Mouse (Mus musculus) kidney, adult 9 months (tissue): ENCODE results near the gene Gm9837.
"Not testable (repeated sequence)": the region's sequence is repeated elsewhere in the genome, so short reads cannot be mapped to it uniquely, and the experiment has no call there.

Source experiments
- DNase-seq: peaks from one replicate; pipeline ENCODE4 v3.0.0; 2022

Gm9837 gene

DNA sequence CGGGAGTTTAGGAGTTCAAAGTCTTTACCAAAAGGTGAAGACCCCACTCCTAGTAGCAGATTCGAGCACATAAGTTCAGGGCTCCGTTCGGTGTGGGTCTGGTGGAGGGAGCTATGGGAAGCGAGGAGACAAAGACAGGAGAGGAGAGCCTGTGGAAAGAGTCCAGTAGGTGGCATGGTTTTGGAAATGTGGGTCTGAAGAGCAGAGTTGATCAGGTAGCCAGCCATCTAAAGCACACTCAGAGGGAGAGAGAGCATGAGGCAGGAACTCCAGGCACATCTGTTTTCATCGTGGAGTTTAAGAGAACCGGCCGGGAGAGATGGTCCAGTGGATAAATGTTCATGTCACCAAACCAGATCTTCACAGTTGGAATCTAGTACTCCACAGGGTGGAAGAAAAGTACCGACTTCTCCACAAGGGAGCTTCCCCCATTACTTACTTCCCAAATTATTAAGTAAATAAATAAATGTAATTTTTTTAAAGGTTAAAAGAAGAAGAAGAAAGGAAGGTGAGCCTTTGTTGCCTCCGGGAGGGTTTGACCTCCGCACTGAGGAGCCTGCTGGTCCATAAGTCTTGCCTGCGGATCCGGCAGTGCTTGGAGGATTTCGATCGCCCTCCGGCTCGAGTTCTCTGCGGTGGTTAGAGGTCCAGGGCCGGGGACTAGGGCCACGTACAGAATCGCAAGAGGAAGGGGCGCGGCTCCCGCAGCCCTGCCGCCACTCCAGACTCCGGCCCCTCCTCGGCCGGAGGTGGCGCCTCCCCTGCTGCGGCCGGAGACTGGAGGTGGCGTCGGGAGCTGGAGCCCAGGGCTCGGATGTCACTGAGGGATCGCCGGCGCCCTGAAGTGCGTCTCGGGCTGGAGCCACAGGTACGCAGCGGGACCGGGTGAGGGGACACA, 13.6 kb downstream of the Gm9837 start, which contains the start of the genes Gm10447 and Shroom1:
Gene Gm10447, minus strand, starts transcription at position 637 of the 898 bp plus-strand sequence.
Gene Shroom1, plus strand, starts transcription at position 732 of the 898 bp plus-strand sequence.
- DNase-seq = peak; percentile 73

DNA sequence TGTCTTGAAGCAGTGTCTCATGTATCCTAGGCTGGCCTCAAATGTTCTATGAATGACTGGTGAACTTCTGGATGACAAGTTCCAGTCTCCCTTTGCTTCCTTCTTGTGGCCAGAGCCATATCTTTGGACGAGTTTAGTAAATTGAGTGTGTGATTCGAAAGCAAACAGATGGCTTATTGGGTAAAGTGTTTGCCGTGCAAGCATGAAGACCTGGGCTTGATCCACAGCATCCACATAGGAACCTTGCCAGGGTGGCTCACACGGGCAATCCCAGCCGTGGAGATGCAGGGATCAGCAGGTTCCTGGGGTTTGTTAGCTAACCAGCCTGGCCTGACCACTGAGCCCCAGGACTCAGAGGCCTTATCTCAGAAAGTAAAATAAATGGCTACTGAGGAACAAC, 17.2 kb downstream of the Gm9837 start:
- no peak for DNase-seq

DNA sequence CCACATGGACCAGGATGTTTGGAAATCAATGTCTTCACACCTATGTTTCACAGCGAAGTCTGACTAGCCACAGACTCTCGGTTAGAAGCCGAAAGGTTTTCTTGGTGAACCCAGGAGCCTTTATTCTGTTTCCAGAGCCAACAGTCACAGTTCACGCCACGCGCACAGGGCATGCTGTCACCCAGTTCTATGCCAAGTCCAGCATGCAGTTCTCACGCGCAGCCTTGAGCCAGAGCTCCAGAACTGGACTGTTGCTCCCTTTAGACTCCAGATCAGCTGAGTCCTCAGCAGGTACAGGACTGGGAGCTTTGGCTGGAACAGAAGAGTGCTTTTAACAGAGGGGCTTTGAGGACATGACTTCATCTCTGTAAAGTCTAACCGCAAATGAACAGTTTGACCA, 17.9 kb downstream of the Gm9837 start:
- peak; percentile 70 for DNase-seq

DNA sequence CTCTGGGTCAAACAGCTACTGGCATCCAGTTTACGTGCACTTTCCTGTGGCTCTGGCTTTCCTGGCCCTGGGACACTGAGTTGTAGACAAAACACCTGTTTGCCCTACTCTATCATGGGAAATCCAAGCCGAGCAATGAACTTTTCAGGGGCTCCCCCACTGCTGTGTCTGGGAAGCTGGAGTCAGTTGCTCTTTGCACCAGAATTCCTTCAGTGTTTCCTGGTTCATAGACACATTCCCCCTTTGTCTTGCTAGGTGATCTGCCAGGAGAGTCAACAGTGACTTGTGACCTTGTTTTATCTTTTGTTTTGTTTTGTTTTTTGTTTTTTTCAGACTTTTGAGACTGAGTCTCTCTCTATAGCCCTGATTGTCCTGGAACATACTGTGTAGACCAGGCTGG, 18.9 kb downstream of the Gm9837 start:
- no peak for DNase-seq

DNA sequence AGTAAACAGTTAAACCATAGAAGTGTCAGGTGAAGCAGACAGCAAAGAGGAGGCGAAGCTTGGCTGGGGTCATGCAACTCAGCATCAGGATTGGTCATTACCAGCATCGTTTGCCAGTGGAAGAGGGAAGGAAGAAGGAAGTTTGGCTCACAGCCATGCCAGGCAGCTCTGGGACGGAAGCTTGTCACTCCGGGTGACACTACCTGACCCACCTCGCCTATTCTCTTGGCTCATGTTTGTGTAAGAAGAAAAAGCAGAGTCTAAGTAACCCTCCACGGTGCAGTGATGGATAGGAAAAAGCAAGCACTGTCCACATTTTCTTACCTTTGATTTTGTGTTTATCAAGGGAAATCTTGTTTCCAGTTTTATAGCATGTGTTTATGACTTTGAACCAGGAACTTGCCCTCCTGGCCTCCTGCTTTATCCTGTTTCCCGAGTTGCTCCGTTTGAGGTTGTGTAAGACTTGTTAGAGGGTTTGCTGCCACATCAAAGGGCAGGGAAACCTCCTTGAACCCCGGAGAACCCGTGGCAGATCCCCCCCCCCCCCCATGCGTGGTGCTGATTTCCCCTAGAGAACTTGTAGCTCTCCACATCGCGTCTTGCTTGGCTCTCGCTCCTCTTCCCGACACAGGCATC, 20.1 kb downstream of the Gm9837 start:
- no peak for DNase-seq

GRCm38 (mm10) chr11:53448529-53448928, 21.8 kb downstream of the Gm9837 start:
- DNase-seq = peak; percentile 91

- DNase-seq = no peak
Measured at GRCm38 (mm10) chr11:53447996-53448395, 22.3 kb downstream of the Gm9837 start.

DNA sequence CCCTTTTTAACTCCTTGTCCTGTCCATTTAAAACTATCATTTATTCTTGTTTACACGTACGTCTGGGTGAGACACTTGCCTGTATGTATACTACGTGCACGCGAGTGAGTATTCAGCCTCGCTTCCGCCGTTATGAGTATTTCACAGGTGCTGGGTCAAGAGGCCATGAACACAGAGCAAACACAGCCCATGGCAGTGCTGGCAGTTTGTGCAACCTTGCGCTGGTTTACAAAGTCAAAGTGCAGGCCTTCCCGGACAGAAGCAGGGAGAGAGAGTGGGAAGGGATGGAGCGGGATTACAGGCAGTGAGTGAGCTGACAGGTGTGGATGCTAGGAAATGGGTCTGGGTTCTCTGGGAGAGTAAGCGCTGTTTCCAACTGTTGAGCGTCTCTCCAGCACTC, 24.1 kb downstream of the Gm9837 start:
- no peak for DNase-seq

- DNase-seq = no peak
Measured at GRCm38 (mm10) chr11:53445562-53445961, 24.7 kb downstream of the Gm9837 start.

- peak; percentile 70 for DNase-seq
Measured at GRCm38 (mm10) chr11:53443861-53444260, 26.4 kb downstream of the Gm9837 start.

- DNase-seq = no peak
Measured at GRCm38 (mm10) chr11:53441921-53442320, 28.4 kb downstream of the Gm9837 start.

DNA sequence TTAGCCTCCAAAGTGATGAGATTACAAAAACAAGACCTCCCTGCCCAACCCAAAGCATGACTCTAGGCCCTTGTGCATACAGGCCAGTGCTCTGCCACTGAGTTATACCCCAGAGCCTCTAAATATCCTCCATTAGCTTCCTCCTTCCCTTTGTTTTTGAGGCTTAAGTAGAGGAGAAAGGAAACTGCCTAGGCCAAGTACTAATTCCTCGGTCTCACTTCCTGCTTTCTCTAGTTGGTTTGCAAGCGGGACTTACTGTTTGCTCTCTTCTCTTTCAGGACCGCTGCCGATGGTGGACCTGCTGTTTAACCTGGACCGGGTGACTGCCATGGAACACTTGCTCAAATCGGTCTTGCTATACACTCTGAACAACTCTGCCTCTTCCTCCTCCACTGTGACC, 33.9 kb downstream of the Gm9837 start:
- DNase-seq = no peak

GRCm38 (mm10) chr11:53435504-53435903, 34.8 kb downstream of the Gm9837 start:
- no peak for DNase-seq

- DNase-seq = no peak
Measured at GRCm38 (mm10) chr11:53433057-53433456, 37.2 kb downstream of the Gm9837 start.

DNA sequence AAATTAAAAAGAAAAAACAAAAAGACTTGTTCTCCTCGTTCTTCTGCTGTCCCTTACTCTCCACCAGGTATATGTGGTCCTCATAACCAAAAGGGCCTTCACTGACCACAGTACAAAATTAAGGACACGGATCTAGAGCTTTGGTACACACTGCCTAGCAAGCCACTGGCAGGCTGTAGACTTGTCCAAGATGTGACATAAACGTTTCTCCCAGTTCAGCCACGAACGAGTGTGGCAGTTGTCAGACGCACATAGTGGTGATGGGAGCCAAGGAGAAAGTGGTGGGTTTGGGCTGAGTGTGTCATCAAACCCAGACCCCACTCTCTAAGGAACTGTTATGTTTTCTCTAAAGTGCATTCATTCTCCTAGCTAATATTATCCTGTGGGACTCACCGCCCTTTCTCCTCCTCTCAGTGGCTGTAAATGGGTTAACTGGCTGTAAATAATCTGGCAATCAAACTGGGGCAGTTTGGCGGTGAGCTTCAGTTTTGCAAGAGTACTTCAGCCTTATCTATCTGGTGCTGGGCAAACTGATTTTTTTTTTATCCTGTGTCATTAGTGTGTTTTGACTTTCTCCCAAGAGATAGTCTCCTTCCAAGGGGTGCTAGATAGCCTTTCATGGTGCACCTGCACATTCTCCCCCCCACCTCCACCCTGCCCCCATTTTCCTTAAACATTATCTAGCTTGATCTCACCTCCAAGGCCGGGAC, 38.8 kb downstream of the Gm9837 start:
- DNase-seq = no peak

DNA sequence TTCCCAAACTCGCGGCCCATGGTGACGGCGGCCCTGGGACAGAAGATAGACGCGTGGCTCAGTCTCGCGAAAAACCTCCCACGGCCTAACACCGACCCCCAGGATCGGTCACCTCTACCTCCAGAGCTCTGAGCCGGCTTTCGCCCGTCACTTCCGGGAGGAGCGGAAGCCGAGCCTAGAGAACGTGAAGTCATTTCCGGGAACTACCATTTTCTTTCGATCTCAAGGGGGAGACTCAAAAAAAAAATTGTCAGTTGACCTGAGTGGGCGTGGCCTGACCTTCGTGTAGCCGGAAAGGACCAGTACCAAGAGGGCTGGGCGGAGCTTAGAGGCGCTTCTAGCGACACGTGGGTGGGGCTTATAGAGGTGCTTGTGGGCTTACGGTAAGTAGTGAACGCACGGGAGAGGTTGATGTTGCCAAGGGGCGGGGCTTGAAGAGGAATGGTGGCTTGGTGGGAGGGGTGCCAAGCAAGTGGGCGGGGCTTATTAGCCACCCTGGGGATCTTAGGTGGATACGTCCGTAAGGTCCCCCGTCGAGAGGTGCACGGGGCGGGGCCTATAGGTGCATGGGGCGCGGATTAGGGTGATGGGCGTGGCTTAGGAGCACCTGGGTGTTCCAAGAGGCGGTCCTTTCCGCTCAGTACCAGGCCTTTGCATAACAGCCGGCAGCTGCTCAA, 39.5 kb downstream of the Gm9837 start, which contains the start of the genes Uqcrq and Gdf9:
Gene Uqcrq, minus strand, starts transcription at position 162 of the 677 bp plus-strand sequence.
Gene Gdf9, plus strand, starts transcription at position 354 of the 677 bp plus-strand sequence.
- DNase-seq = peak; percentile 100

DNA sequence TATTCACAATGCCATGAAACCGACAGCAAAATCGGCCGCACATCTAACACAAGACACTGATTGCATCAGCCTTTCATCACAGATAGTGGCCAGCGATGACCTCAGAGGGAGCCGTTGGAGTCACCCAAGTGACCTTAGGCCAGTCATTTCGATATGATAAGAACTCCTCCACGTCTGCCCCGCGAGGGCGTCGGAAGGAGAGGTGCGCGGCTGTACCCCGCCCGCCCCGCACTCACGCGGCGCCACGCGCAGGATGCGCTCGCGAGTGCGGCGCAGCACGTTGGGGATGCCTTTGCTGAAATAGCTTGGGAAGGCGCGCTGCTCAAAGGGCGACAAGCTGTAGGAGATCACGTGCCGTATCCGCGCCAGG, 40.0 kb downstream of the Gm9837 start:
- DNase-seq = no peak

DNA sequence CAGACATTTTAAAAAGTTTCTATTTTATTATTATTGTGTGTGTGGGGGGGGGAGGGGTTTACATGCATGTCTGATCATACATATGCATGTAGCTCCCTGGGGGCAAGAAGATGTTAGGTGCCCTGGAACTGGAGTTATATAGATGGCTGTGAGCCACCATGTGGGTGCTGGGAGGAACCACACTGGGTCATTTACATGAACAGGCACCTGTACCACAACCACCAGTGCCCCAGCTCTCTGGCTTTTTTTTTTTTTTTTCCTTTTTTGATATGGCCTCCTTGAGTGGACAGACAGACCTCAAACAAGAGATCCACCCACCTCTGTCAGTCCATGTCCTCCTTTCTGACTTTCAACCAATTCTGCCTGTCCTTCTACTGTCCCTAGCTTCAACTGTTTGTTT, 41.1 kb downstream of the Gm9837 start:
- DNase-seq = no peak

GRCm38 (mm10) chr11:53428716-53429057, 41.6 kb downstream of the Gm9837 start:
- DNase-seq = no peak

- peak; percentile 33 for DNase-seq
Measured at GRCm38 (mm10) chr11:53427993-53428715, 42.1 kb downstream of the Gm9837 start.

DNA sequence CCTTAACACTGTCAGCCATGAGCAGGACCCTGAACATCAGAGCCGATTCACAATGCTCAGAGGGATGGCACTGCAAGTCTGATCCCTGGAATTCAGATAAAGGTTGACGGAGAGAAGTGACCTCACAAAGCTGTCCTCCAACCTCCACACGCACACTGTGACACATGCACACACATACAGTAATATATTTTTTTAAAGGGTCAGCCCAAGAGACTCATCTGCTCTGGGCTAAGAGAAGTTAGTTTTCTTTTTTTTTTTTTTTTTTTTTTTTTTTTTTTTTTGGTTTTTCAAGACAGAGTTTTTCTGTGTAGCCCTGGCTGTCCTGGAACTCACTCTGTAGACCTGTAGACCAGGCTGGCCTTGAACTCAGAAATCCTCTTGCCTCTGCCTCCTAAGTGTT, 43.4 kb downstream of the Gm9837 start:
- not testable (repeated sequence) for DNase-seq

- peak; percentile 19 for DNase-seq
Measured at GRCm38 (mm10) chr11:53425711-53426255, 44.5 kb downstream of the Gm9837 start.
